Mouse (Mus musculus) forebrain, embryonic 14.5 days (tissue): ENCODE data around the gene Prune1. TPM values are rescaled to one million over a fixed set of nuclear protein-coding genes. Genes with fewer than 3 reads are reported as not detected.

Experiments used
- ATAC-seq: fragments of 200-750 bp; cut with Nextera tagmentation; 2 replicates; pipeline ENCODE4 v1.8.0; 2017; ENCODE audit warnings: mild to moderate bottlenecking, moderate library complexity
- DNase-seq: peaks from one replicate; pipeline ENCODE4 v3.0.0-alpha.2; 2015; ENCODE audit warnings: low spot score
- H3K27ac ChIP-seq: fragments of 300-500 bp; sonication (generic); 2 replicates; pipeline ENCODE4 v1.5.1; 2014; ENCODE audit warnings: low read depth, mild to moderate bottlenecking, control low read depth, low read length, moderate library complexity
- H3K27me3 ChIP-seq: fragments of 300-500 bp; sonication (generic); replicated peaks from 2 replicates; pipeline ENCODE4 v1.6.1; 2014; ENCODE audit warnings: low read length, control low read depth, mixed read lengths; ENCODE audit not compliant: control insufficient read depth, insufficient read depth
- H3K36me3 ChIP-seq: fragments of 300-500 bp; sonication (generic); 2 replicates; pipeline ENCODE4 v1.6.1; 2014; ENCODE audit warnings: low read length, control low read depth; ENCODE audit not compliant: control insufficient read depth, insufficient read depth
- H3K4me1 ChIP-seq: fragments of 300-500 bp; sonication (generic); 2 replicates; pipeline ENCODE4 v1.6.1; 2014; ENCODE audit warnings: antibody characterized with exemption, low read length, control low read depth; ENCODE audit not compliant: control insufficient read depth, insufficient read depth
- H3K4me2 ChIP-seq: fragments of 300-500 bp; sonication (generic); 2 replicates; pipeline ENCODE4 v1.6.1; 2014; ENCODE audit warnings: mild to moderate bottlenecking, control low read depth, low read length
- H3K4me3 ChIP-seq: fragments of 300-500 bp; sonication (generic); 2 replicates; pipeline ENCODE4 v1.5.1; 2014; ENCODE audit warnings: low read depth, low read length, control low read depth
- H3K9ac ChIP-seq: fragments of 300-500 bp; sonication (generic); 2 replicates; pipeline ENCODE4 v1.6.1; 2014; ENCODE audit warnings: mild to moderate bottlenecking, low read length, control low read depth, moderate library complexity
- H3K9me3 ChIP-seq: fragments of 300-500 bp; sonication (generic); replicated peaks from 2 replicates; pipeline ENCODE4 v1.6.1; 2016; ENCODE audit warnings: low read length, control low read depth, mixed read lengths; ENCODE audit not compliant: control insufficient read depth
- WGBS: fragments of 180-500 bp; shearing (Covaris S2); extraction: QIAGEN DNeasy Blood & Tissue Kit; methylation state at CpG from one replicate; pipeline ENCODE4 v1.1.7; 2014; 5-methylcytosine and 5-hydroxymethylcytosine counted together
- polyA plus RNA-seq: library from polyadenylated mRNA; unstranded; fragments of >200 nt; fragmentation: Nextera tagmentation; extraction: Ambion mirVana; gene quantifications from 2 replicates; pipeline ENCODE4 v1.2.1, GENCODE M21; 2014

Gene Prune1
- polyA plus RNA-seq, 1 experiment from 2014 or later: 40.7 TPM

GRCm38 (mm10) chr3:95317414-95318080 is 35.7 kb upstream of the Prune1 start:
- Histone ChIP-seq H3K4me2 (0 out of 2 replicates have a peak overlapping the region, but pooled peaks have one; percentile 0), H3K9me3 (no peaks in the 10 kb centered on the region), H3K4me3 (no peak overlapping the region), H3K4me1 (peaks cover 7% of the 10 kb centered on the region), H3K27ac (no peak overlapping the region), H3K27me3 (no peaks in the 10 kb centered on the region), H3K36me3 (peaks cover 29% of the 10 kb centered on the region), H3K9ac (no peak overlapping the region)
- DNase-seq (peak; percentile 65), ATAC-seq (no peak)
- 22% methylated on average over 12 of the region's 12 CpGs for WGBS

- no peaks in the 10 kb centered on the region for H3K27me3 ChIP-seq
- H3K9ac ChIP-seq: peak overlapping the region; percentile 99
- WGBS: 13% methylated on average over 9 of the region's 9 CpGs
- H3K4me3 ChIP-seq: peak overlapping the region; percentile 92
- H3K4me2 ChIP-seq: peak overlapping the region; percentile 68
- no peaks in the 10 kb centered on the region for H3K9me3 ChIP-seq
- H3K4me1 ChIP-seq: peaks cover 7% of the 10 kb centered on the region
- peaks cover 14% of the 10 kb centered on the region for H3K36me3 ChIP-seq
- peak overlapping the region; percentile 95 for H3K27ac ChIP-seq
- ATAC-seq (no peak), DNase-seq (peak; percentile 30)
Measured at GRCm38 (mm10) chr3:95315844-95316550, 34.1 kb upstream of the Prune1 start.

- Histone ChIP-seq H3K9me3 (no peaks in the 10 kb centered on the region), H3K36me3 (peaks cover 7% of the 10 kb centered on the region), H3K4me2 (peak overlapping the region; percentile 68), H3K9ac (peak overlapping the region; percentile 99), H3K27me3 (no peaks in the 10 kb centered on the region), H3K4me1 (peaks cover 7% of the 10 kb centered on the region), H3K27ac (peak overlapping the region; percentile 95), H3K4me3 (peak overlapping the region; percentile 92)
- DNase-seq (peak; percentile 83), ATAC-seq (peak; percentile 94)
- WGBS: under 1% methylated on average over 60 of the region's 71 CpGs
Measured at GRCm38 (mm10) chr3:95315094-95315843, 33.4 kb upstream of the Prune1 start.

- Histone ChIP-seq H3K4me1 (peaks cover 7% of the 10 kb centered on the region), H3K9ac (peak within 1 kb of the TSS; percentile 99), H3K27ac (peak within 1 kb of the TSS; percentile 95), H3K36me3 (no peaks in the 10 kb centered on the region), H3K27me3 (no peaks in the 10 kb centered on the region), H3K4me2 (peak within 1 kb of the TSS; percentile 68), H3K4me3 (peak within 1 kb of the TSS; percentile 92), H3K9me3 (no peaks in the 10 kb centered on the region)
- DNase-seq (peak; percentile 48), ATAC-seq (peak; percentile 15; the same call in 1 of the 2 replicates)
- 3% methylated on average over 27 of the region's 27 CpGs for WGBS
Measured at GRCm38 (mm10) chr3:95314486-95315093, 32.7 kb upstream of the Prune1 start, which contains the start of gene Cers2. Gene Cers2 (plus strand): TSS chr3:95314791.

GRCm38 (mm10) chr3:95314075-95314474 is 32.2 kb upstream of the Prune1 start:
- H3K27ac ChIP-seq: no peak overlapping the region
- H3K4me3 ChIP-seq: 0 out of 2 replicates have a peak overlapping the region, but pooled peaks have one; percentile 92
- no peaks in the 10 kb centered on the region for H3K9me3 ChIP-seq
- H3K4me1 ChIP-seq: peaks cover 7% of the 10 kb centered on the region
- H3K4me2 ChIP-seq: peak overlapping the region; percentile 68; the same call in 1 of the 2 replicates
- ATAC-seq: no peak
- H3K9ac ChIP-seq: peak overlapping the region; percentile 99; the same call in 1 of the 2 replicates
- 68% methylated on average over 6 of the region's 6 CpGs for WGBS
- no peaks in the 10 kb centered on the region for H3K36me3 ChIP-seq
- no peaks in the 10 kb centered on the region for H3K27me3 ChIP-seq
- no peak for DNase-seq

- no peak overlapping the region for H3K27ac ChIP-seq
- no peak for DNase-seq
- H3K36me3 ChIP-seq: no peaks in the 10 kb centered on the region
- WGBS: 49% methylated on average over 7 of the region's 7 CpGs
- H3K27me3 ChIP-seq: no peaks in the 10 kb centered on the region
- H3K9me3 ChIP-seq: no peaks in the 10 kb centered on the region
- H3K4me1 ChIP-seq: peaks cover 7% of the 10 kb centered on the region
- no peak for ATAC-seq
- H3K4me3 ChIP-seq: no peak overlapping the region
- H3K4me2 ChIP-seq: no peak overlapping the region
- no peak overlapping the region for H3K9ac ChIP-seq
Measured at GRCm38 (mm10) chr3:95313476-95313875, 31.6 kb upstream of the Prune1 start.

GRCm38 (mm10) chr3:95312623-95313022 is 30.7 kb upstream of the Prune1 start:
- Histone ChIP-seq H3K9ac (no peak overlapping the region), H3K27me3 (no peaks in the 10 kb centered on the region), H3K4me3 (no peak overlapping the region), H3K27ac (no peak overlapping the region), H3K4me2 (no peak overlapping the region), H3K4me1 (peaks cover 7% of the 10 kb centered on the region), H3K9me3 (no peaks in the 10 kb centered on the region), H3K36me3 (no peaks in the 10 kb centered on the region)
- DNase-seq (no peak), ATAC-seq (no peak)
- 84% methylated on average over 6 of the region's 6 CpGs for WGBS

GRCm38 (mm10) chr3:95310968-95311882 is 29.3 kb upstream of the Prune1 start:
- H3K4me3 ChIP-seq: no peak overlapping the region
- no peak overlapping the region for H3K9ac ChIP-seq
- H3K4me1 ChIP-seq: peaks cover 5% of the 10 kb centered on the region
- H3K9me3 ChIP-seq: no peaks in the 10 kb centered on the region
- ATAC-seq (no peak), DNase-seq (peak; percentile 76)
- no peak overlapping the region for H3K27ac ChIP-seq
- H3K36me3 ChIP-seq: no peaks in the 10 kb centered on the region
- no peaks in the 10 kb centered on the region for H3K27me3 ChIP-seq
- 72% methylated on average over 9 of the region's 9 CpGs for WGBS
- no peak overlapping the region for H3K4me2 ChIP-seq
